Mouse (Mus musculus): ENCODE results near the gene Mtch2. TPM values are rescaled to one million over a fixed set of nuclear protein-coding genes. Genes with fewer than 3 reads are reported as not detected.

Gene Mtch2
- total RNA-seq, 2 experiments from 2014 or later, result 120 to 137 TPM

DNA sequence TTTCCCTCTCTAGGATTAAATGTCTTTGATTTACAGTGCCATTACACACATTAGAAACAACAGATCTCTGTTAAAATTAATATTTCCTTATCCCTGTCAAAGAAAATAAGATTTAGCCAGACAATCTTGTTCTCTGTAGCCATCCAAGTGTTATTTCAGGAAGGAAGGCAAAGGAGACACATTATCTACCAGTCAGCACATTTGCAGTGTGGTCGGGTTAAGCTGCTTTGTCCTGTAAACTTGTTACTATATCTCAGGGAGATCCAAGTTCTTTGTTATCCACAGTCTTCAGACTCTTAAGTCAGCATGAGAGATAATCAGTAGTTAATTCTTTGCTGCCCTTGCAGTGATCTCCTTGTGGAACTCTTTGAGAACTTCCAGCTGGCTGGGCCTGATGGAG is 63.9 kb downstream of the Mtch2 start:
- DNase-seq, result no peak

DNA sequence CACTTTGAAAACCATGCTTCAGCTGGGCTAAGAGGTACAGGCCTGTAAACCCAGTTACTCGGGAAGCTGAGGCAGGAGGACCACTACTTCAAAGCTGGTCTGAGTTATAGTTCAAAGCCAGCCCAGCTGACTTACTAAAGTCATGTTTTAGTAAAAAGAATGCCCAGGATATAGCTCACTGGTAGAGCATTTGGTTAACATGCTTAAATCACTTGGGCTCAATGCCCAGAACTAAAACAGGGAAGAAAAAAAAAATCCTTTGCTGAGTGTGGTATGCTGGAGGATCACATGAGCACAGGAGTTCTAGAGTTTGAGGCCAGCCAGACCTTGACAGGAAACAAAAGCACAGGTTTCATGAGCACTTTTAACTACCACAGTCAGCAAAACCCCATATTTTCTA is 64.7 kb downstream of the Mtch2 start:
- DNase-seq, result no peak

DNA sequence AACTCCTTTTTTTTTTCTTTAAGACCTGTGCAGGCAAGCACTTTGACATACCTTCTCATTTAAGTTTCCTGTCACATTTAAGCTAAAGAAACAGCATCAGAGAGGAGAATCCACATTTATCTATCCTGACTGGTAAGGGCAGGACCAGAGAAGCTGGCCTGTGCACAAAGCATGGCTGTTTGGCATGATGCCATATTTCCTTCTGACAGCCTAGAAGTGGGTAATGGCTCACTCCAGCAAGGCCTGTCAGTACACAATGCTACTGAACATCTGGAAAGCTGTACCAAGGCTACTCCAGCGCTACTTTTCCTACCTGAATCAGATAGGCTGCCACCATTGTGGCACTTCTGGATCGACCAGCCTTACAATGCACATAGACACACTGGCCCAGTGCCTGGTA is 66.7 kb downstream of the Mtch2 start:
- no peak for DNase-seq

GRCm38 (mm10) chr2:90915516-90915915 is 68.6 kb downstream of the Mtch2 start:
- DNase-seq, result no peak

Other genes starting within 250 kb of the Mtch2 start
- gene Nup160, start 169.9 kb upstream of the Mtch2 start, total RNA-seq (2021), result 10 to 100 TPM; 17.7 to 18.1 TPM
- gene Fnbp4, start 101.8 kb upstream of the Mtch2 start, total RNA-seq (2021), result 10 to 100 TPM; 53.5 to 66.8 TPM
- under 1 TPM; 0.47 to 0.78 TPM for gene Agbl2, start 64.4 kb upstream of the Mtch2 start, total RNA-seq (2021)
- gene C1qtnf4, start 38.7 kb downstream of the Mtch2 start, total RNA-seq (2021), result 100 to 1,000 TPM; 195 to 200 TPM
- gene Kbtbd4, start 57.6 kb downstream of the Mtch2 start, total RNA-seq (2021), result 10 to 100 TPM; 34.0 to 44.0 TPM
- 100 to 1,000 TPM; 228 to 253 TPM for gene Ndufs3, start 57.7 kb downstream of the Mtch2 start, total RNA-seq (2021)
- 100 to 1,000 TPM; 148 to 152 TPM for gene Celf1, start 93.2 kb downstream of the Mtch2 start, total RNA-seq (2021)
- gene Rapsn, start 188.5 kb downstream of the Mtch2 start, total RNA-seq (2021), result under 1 TPM; 0.22 to 0.61 TPM
- gene Psmc3, start 206.9 kb downstream of the Mtch2 start, total RNA-seq (2021), result 100 to 1,000 TPM; 207 to 228 TPM
- 10 to 100 TPM; 27.2 to 32.2 TPM for gene Slc39a13, start 223.3 kb downstream of the Mtch2 start, total RNA-seq (2021)
- 1 to 10 TPM; 3.9 to 4.1 TPM for gene Spi1, start 235.2 kb downstream of the Mtch2 start, total RNA-seq (2021)